In the genomic region with DNA sequence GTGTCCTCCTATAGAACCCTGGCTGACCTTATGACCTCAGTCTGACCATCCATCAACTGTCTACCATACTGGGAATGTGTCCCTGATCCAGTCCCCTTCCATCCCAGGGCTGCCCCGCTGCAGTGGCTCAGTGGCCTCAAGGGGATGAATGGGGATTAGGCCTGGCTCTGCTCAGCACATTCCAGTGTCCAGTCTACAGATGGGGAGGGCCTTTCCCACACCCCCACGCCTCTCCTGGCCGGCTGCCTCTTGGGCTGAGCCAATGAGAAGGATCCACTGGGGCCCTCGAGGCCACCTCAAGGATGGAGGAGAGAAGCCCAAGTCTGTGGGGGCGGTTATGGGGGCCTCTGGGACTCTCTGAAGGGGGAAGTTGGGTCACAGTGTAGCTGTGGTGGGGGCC, we compare ENCODE assay signal across 9 mouse cellular contexts. TPM values are rescaled to one million over a fixed set of nuclear protein-coding genes. Genes with fewer than 3 reads are reported as not detected.
DNase-seq lines count a peak whose midpoint lies in the region; ATAC-seq lines count a peak whose summit lies in the region.
"Had no signal": no experiment of that assay in that cellular context is flagged by ENCODE, and none has a peak within 500 bp of the region (broad histone marks: within the 10 kb centered on the region; RNA-seq: fewer than 3 reads in every experiment).

No protein-coding gene starts in this region.

- no peak overlapping the region for H3K4me2 ChIP-seq in limb, embryonic 11.5 days (ENCODE audit: low read depth, severe bottlenecking)
- no peak overlapping the region for H3K4me2 ChIP-seq in hindbrain, embryonic 11.5 days (replicated peaks; ENCODE audit: low read depth, low read length)
- no peak overlapping the region for H3K4me2 ChIP-seq in liver, embryonic 15.5 days

- H3K9ac ChIP-seq in limb, embryonic 11.5 days (ENCODE audit: low read length): no peak overlapping the region
- no peak overlapping the region for H3K9ac ChIP-seq in hindbrain, embryonic 11.5 days (ENCODE audit: low read depth, low read length)
- no peak overlapping the region for H3K9ac ChIP-seq in liver, embryonic 15.5 days

- no peak overlapping the region for H3K4me3 ChIP-seq in limb, embryonic 11.5 days (ENCODE audit: low read depth, low read length)
- H3K4me3 ChIP-seq in limb, embryonic 10.5 days: no peak overlapping the region
- no peak overlapping the region for H3K4me3 ChIP-seq in embryonic facial prominence, embryonic 10.5 days
- no peak overlapping the region for H3K4me3 ChIP-seq in hindbrain, embryonic 11.5 days (ENCODE audit: low read depth, low read length)
- H3K4me3 ChIP-seq in liver, embryonic 15.5 days (replicated peaks): no peak overlapping the region
- H3K4me3 ChIP-seq: megakaryocyte, embryonic 14.5 days had no signal

- WGBS in limb, embryonic 11.5 days: 44% methylated on average over 5 of the region's 5 CpGs
- 56% methylated on average over 5 of the region's 5 CpGs for WGBS in limb, embryonic 10.5 days
- 54% methylated on average over 5 of the region's 5 CpGs for WGBS in embryonic facial prominence, embryonic 10.5 days
- 35% methylated on average over 5 of the region's 5 CpGs for whole genome bisulfite sequencing in hindbrain, embryonic 11.5 days
- WGBS in liver, embryonic 15.5 days (ENCODE audit: insufficient replicate concordance): 55% methylated on average over 5 of the region's 5 CpGs

- H3K9me3 ChIP-seq in limb, embryonic 11.5 days (ENCODE audit: control insufficient read depth, low read length): no peaks in the 10 kb centered on the region
- H3K9me3 ChIP-seq in limb, embryonic 10.5 days (replicated peaks): no peaks in the 10 kb centered on the region
- H3K9me3 ChIP-seq in embryonic facial prominence, embryonic 10.5 days: no peaks in the 10 kb centered on the region
- no peaks in the 10 kb centered on the region for H3K9me3 ChIP-seq in hindbrain, embryonic 11.5 days (ENCODE audit: control insufficient read depth, low read length)
- H3K9me3 ChIP-seq in liver, embryonic 15.5 days (replicated peaks): no peaks in the 10 kb centered on the region
- H3K9me3 ChIP-seq: megakaryocyte, embryonic 14.5 days had no signal

- H3K27ac ChIP-seq in limb, embryonic 11.5 days (replicated peaks; ENCODE audit: low read depth, low read length): no peak overlapping the region
- no peak overlapping the region for H3K27ac ChIP-seq in limb, embryonic 10.5 days
- H3K27ac ChIP-seq in embryonic facial prominence, embryonic 10.5 days (replicated peaks): peak overlapping the region; percentile 76
- no peak overlapping the region for H3K27ac ChIP-seq in hindbrain, embryonic 11.5 days (ENCODE audit: low read depth, low read length)
- 0 out of 2 replicates have a peak overlapping the region, but pooled peaks have one; percentile 45 for H3K27ac ChIP-seq in liver, embryonic 15.5 days (replicated peaks)

- no peak for DNase-seq in limb, embryonic 11.5 days (ENCODE audit: low spot score)
- DNase-seq in limb, embryonic 10.5 days (ENCODE audit: low spot score): no peak
- no peak for DNase-seq in embryonic facial prominence, embryonic 10.5 days (ENCODE audit: low spot score)
- peak; percentile 46 to 67 for DNase-seq in gastrocnemius, adult 8-10 months (ENCODE audit: low spot score in 2 of 2)
- no peak for DNase-seq in hindbrain, embryonic 11.5 days (ENCODE audit: low spot score)

- no peaks in the 10 kb centered on the region for H3K27me3 ChIP-seq in limb, embryonic 11.5 days (ENCODE audit: control insufficient read depth, insufficient read depth, low read length)
- 0 out of 2 replicates have a peak, but pooled peaks cover 4% of the 10 kb centered on the region for H3K27me3 ChIP-seq in limb, embryonic 10.5 days (ENCODE audit: low read depth, poor library complexity, severe bottlenecking)
- no peaks in the 10 kb centered on the region for H3K27me3 ChIP-seq in embryonic facial prominence, embryonic 10.5 days (replicated peaks; ENCODE audit: low read depth, poor library complexity, severe bottlenecking)
- no peaks in the 10 kb centered on the region for H3K27me3 ChIP-seq in hindbrain, embryonic 11.5 days (ENCODE audit: control insufficient read depth, insufficient read depth, low read length)
- H3K27me3 ChIP-seq in liver, embryonic 15.5 days: peaks cover 3% of the 10 kb centered on the region

- H3K4me1 ChIP-seq in limb, embryonic 11.5 days (ENCODE audit: control insufficient read depth, insufficient read depth, low read length): 0 out of 2 replicates have a peak, but pooled peaks cover 2% of the 10 kb centered on the region
- H3K4me1 ChIP-seq in limb, embryonic 10.5 days: peaks cover 56% of the 10 kb centered on the region
- peaks cover 52% of the 10 kb centered on the region for H3K4me1 ChIP-seq in embryonic facial prominence, embryonic 10.5 days
- peaks cover 6% of the 10 kb centered on the region for H3K4me1 ChIP-seq in hindbrain, embryonic 11.5 days (replicated peaks; ENCODE audit: control insufficient read depth, insufficient read depth, low read length)
- H3K4me1 ChIP-seq in liver, embryonic 15.5 days (replicated peaks): peaks cover 55% of the 10 kb centered on the region

- H3K36me3 ChIP-seq in limb, embryonic 11.5 days (ENCODE audit: control insufficient read depth, insufficient read depth, low read length): no peaks in the 10 kb centered on the region
- H3K36me3 ChIP-seq in limb, embryonic 10.5 days: no peaks in the 10 kb centered on the region
- no peaks in the 10 kb centered on the region for H3K36me3 ChIP-seq in embryonic facial prominence, embryonic 10.5 days (replicated peaks)
- H3K36me3 ChIP-seq in hindbrain, embryonic 11.5 days (ENCODE audit: control insufficient read depth, insufficient read depth, low read length): no peaks in the 10 kb centered on the region
- H3K36me3 ChIP-seq in liver, embryonic 15.5 days (replicated peaks): no peaks in the 10 kb centered on the region

- 0 out of 2 replicates have a peak, but pooled peaks have one; percentile 16 for ATAC-seq in limb, embryonic 11.5 days (ENCODE audit: insufficient number of reproducible peaks, low FRiP score, low TSS enrichment, low read depth)
- peak; percentile 17; the same call in 1 of the 2 replicates for ATAC-seq in hindbrain, embryonic 11.5 days (ENCODE audit: low FRiP score)
- 0 out of 2 replicates have a peak, but pooled peaks have one; percentile 0 for ATAC-seq in liver, embryonic 15.5 days (ENCODE audit: insufficient read depth)
- no peak for ATAC-seq in CD4-positive, CD25-positive, alpha-beta regulatory T cell, adult 4 months
- no peak for ATAC-seq in granulocyte monocyte progenitor cell, adult 5-6 weeks (replicated peaks; ENCODE audit: poor library complexity, severe bottlenecking)

RNA-seq across cellular contexts. Expression of gene Grifin, which starts 0.6 kb away (rescaled TPM):
- polyA plus RNA-seq in limb, embryonic 11.5 days (2014; fragmentation: Nextera tagmentation; extraction: Ambion mirVana): not detected in 2 replicates
- polyA plus RNA-seq in limb, embryonic 10.5 days (2016; fragmentation: Nextera tagmentation; extraction: Ambion mirVana): not detected in 2 replicates
- polyA plus RNA-seq in embryonic facial prominence, embryonic 10.5 days (2016; fragmentation: Nextera tagmentation; extraction: Ambion mirVana): not detected in 2 replicates
- not detected for total RNA-seq in gastrocnemius, adult 8-10 months (2022)
- not detected in 2 replicates for polyA plus RNA-seq in hindbrain, embryonic 11.5 days (2014; fragmentation: Nextera tagmentation; extraction: Ambion mirVana)
- 1.4 and 1.9 TPM in 2 replicates for polyA plus RNA-seq in liver, embryonic 15.5 days (2015; fragmentation: Nextera tagmentation; extraction: Ambion mirVana)
- polyA plus RNA-seq in CD4-positive, CD25-positive, alpha-beta regulatory T cell, adult 4 months (2017; shearing (Covaris generic)): 1 to 10 TPM; 1.5 to 3.8 TPM
- not detected in 2 replicates for total RNA-seq in granulocyte monocyte progenitor cell, adult 5-6 weeks (2014; fragmentation: Nextera tagmentation)
- total RNA-seq in granulocyte monocyte progenitor cell, adult 5-6 weeks (2017): not detected in 2 replicates

RNA-seq across cellular contexts. Expression of gene Lfng, which starts 41.7 kb away (rescaled TPM):
- 9.0 and 10.8 TPM in 2 replicates for polyA plus RNA-seq in limb, embryonic 11.5 days (2014; fragmentation: Nextera tagmentation; extraction: Ambion mirVana)
- polyA plus RNA-seq in limb, embryonic 10.5 days (2016; fragmentation: Nextera tagmentation; extraction: Ambion mirVana): 4.3 and 5.8 TPM in 2 replicates
- polyA plus RNA-seq in embryonic facial prominence, embryonic 10.5 days (2016; fragmentation: Nextera tagmentation; extraction: Ambion mirVana): 11.7 and 14.9 TPM in 2 replicates
- total RNA-seq in gastrocnemius, adult 8-10 months (2022): 1 to 10 TPM; 2.0 to 2.9 (median 2.4) TPM
- 34.1 and 38.8 TPM in 2 replicates for polyA plus RNA-seq in hindbrain, embryonic 11.5 days (2014; fragmentation: Nextera tagmentation; extraction: Ambion mirVana)
- polyA plus RNA-seq in liver, embryonic 15.5 days (2015; fragmentation: Nextera tagmentation; extraction: Ambion mirVana): 11.0 and 12.9 TPM in 2 replicates
- polyA plus RNA-seq in CD4-positive, CD25-positive, alpha-beta regulatory T cell, adult 4 months (2017; shearing (Covaris generic)): 10 to 100 TPM; 24.2 to 26.2 TPM
- 8.2 and 9.9 TPM in 2 replicates for total RNA-seq in granulocyte monocyte progenitor cell, adult 5-6 weeks (2014; fragmentation: Nextera tagmentation)
- total RNA-seq in granulocyte monocyte progenitor cell, adult 5-6 weeks (2017): 1.9 and 14.6 TPM in 2 replicates

Comparison
In these comparisons a context has a peak if more than half of its experiments do, and no peak if none do; other contexts are left out.
1. ATAC-seq: peak in limb, embryonic 11.5 days (single experiment), hindbrain, embryonic 11.5 days (single experiment) and liver, embryonic 15.5 days (single experiment); none in CD4-positive, CD25-positive, alpha-beta regulatory T cell, adult 4 months (single experiment) and granulocyte monocyte progenitor cell, adult 5-6 weeks (single experiment).
2. DNase-seq: peak in gastrocnemius, adult 8-10 months (2 of 2); none in limb, embryonic 11.5 days (single experiment), limb, embryonic 10.5 days (single experiment), embryonic facial prominence, embryonic 10.5 days (single experiment) and hindbrain, embryonic 11.5 days (single experiment).
3. H3K27ac ChIP-seq: peak in embryonic facial prominence, embryonic 10.5 days (single experiment) and liver, embryonic 15.5 days (single experiment); none in limb, embryonic 11.5 days (single experiment), limb, embryonic 10.5 days (single experiment) and hindbrain, embryonic 11.5 days (single experiment).